Mouse (Mus musculus) lung, postnatal 0 days (tissue): ENCODE measurements around the gene Klhl29.

Experiments
- CTCF ChIP-seq: IDR thresholded peaks from 2 replicates; pipeline ENCODE4 v1.5.1; 2016; ENCODE audit warnings: antibody characterized with exemption, mild to moderate bottlenecking
- EP300 ChIP-seq: IDR thresholded peaks from 2 replicates; pipeline ENCODE4 v1.6.1; 2016; ENCODE audit warnings: antibody characterized with exemption, mild to moderate bottlenecking, control low read depth

GRCm38 (mm10) chr12:5142776-5143175, 232.7 kb downstream of the Klhl29 start:
- TF ChIP-seq CTCF = peak; percentile 85
- TF ChIP-seq EP300 = no peak
